Mouse (Mus musculus) right cerebral cortex, adult 18-20 months (tissue): ENCODE measurements around the gene Ranbp1.
"Not testable (repeated sequence)": the region's sequence is repeated elsewhere in the genome, so short reads cannot be mapped to it uniquely, and the experiment has no call there.

ENCODE experiments used
- DNase-seq: peaks from one replicate; pipeline ENCODE4 v3.0.0; 2022; ENCODE audit warnings: mixed read lengths

Gene Ranbp1

DNA sequence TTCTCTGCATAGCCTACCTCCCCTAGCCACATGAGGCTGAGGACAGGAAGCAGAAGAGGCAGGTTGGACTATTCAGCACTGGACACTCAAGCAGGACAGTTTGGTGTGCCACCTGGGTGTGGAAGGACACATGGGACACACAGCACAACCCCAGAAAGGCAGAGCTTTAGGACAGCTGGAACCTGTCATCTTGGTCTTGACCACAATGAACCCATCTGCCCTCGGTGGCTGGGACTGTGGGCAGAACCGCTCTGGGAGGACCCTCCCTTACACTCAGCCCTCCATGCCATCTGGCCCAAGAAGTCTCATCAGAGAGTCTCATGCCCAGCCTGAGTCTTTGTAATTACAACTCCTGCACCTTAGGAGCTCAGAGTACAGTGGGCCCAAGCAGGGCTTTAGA lies 48.5 kb downstream of the Ranbp1 start:
- no peak for DNase-seq

DNA sequence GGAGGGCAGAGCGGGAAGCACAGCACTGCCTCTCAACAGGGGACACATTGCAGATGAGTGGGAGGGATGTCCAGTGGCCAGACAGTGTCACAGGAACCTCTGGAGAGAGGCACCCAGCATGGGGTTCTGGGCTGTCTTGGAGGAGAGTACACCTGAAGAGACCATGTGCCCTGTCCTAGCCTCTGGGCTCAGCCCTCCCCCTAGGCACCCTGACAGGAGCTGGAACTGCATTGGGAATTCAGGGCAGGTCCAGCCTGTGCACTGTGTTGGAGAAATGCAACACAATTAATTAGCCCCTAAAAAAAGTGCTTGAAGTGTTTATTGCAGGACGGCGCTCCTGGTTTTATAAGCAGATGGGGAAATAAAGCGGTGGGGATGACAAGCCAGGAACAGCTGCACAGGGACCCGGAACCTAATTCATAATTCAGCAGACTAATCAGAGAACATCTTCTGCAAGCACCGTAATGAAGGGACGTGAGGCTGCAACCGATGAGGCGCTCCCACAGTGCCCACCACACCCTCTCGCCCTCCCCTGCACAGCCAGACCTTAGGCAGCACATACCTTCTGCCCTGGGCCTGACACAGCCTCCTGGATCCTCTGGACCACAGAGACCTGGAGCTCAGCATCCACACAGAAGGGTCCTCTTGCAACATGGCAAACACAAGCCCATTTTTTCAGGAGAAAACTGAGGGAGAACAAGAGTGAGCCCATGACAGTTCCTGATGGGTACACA lies 50.0 kb downstream of the Ranbp1 start:
- DNase-seq, result no peak

DNA sequence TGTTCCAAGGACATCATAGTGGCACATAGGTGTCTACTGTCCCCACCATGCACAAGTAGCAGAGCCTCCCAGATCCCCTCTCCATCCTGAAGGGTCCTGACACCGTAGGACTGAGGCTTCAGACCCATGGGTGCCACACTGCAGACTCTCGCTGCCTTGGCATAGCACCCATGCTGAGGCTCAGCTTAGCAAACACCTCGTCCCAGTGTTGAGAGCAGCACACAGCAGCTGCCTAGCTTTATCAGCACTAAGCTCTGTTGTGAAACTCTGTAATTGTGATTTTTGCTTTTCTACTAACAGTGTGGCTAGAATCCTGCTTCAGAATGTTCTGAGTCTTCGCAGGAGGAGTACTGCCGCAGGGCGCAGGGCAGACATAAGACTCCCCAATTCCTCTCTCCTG lies 50.7 kb downstream of the Ranbp1 start:
- no peak for DNase-seq

DNA sequence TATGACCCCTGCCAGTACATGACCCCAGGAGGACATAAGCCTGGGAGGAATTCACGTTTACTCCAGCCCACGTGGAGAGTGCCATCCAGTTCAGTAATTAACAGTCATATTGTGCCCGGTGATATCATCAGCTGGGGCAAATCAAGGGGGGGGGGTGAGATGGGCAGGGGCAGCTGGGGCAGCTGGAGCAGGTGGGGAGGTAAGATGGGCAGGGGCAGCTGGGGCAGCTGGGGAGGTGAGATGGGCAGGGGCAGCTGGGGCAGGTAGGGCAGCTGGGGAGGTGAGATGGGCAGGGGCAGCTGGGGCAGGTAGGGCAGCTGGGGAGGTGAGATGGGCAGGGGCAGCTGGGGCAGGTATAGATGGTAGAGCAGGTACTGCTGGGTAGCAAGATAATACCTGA lies 53.0 kb downstream of the Ranbp1 start:
- not testable (repeated sequence) for DNase-seq

DNA sequence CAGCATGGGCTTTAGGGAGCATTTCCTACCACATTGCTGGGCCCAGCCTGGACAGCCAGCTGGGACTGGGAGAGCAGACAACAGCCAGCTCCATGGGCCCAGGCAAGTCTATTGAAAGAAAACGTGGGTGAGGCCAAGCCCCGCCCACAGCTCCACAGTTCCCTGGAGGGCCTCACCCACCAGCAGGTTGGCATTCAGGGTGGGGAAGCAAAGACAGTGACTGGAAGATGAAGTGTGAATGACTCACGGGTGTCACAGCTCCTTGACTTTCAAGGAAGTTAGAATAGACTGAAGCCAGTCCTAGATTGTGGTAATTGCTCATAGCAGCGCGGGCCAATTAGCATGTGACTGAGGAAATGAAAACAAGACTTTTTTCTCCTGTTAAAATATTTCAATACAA lies 53.5 kb downstream of the Ranbp1 start:
- DNase-seq, result peak; percentile 92

DNA sequence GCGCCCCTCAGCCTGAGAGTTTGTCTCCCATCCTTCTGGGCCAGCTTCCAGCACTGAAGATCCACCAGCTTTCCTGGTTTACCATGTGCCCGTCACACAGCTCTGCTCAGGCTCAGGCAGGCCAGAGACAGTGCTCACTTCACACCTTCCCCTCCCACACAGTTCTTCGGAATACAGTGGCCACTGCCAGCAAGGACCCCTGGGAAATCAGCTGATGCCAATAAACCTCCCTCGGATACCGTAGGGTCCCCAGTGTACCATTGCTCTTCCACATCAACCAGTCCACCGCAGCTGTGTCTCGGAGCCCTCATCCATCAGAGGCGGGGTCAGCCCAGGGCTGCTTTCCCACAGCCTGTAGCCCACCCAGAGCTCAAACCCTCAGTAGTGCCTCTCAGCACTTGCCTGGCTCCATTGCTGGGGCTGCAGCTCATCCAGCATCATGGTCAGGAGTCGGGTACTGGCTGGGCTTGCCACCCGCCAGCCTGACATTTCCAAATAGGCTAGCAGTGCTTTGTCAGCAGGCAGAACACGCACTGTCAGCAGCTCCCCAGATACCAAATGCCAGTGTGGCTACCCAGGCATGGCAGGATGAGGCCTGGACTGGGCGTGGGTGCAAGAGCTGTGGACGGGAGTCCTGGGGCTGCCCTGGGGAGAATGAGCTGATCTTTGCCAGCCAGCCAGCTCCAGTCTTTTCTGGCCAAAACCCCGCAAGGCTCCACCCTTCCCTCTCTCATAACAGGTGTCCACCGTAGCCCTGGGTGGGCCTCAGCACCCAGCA lies 54.1 kb downstream of the Ranbp1 start:
- DNase-seq, result peak; percentile 57

DNA sequence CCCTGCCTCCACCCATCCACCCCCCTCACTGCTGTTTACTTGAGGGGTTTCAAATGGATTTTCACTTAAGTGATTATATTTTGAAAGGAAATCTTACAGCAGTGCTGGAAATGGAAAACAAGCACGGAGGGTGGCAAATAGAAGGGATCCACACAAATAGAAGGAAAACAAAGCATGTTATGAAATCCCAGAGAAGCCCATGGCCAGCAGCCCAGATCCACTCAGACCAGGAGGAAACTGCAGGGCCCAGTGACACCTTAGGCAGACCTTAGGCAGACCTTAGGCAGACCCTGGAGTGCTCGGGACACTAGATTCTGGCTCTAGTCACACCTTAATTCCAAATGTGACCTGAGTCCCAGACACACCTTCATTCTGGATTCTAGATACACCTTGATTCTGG lies 57.5 kb downstream of the Ranbp1 start:
- DNase-seq, result no peak
